ENCODE assay signal across 21 mouse cellular contexts in the genomic region with DNA sequence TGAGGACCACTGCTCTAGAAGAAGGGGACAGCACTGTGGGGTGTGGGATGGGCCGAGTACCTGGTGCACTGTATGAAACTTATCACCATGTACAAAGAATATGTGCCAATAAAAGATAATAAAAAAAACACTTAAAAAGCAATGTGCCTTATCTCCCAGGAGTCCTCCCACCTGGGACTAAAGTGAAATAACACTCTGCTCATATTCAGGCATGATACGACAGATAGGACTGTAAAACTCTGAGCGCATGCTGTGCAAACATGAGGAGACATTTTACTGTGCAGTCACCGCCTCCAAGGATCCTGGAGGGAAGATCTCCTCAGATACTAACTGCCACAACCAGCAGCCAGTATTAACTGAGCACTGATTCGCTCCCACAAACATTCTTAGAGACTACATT. TPM values are rescaled to one million over a fixed set of nuclear protein-coding genes. Genes with fewer than 3 reads are reported as not detected.
DNase-seq lines count a peak whose midpoint lies in the region; ATAC-seq and TF ChIP-seq lines count a peak whose summit lies in the region.
"Had no signal": no experiment of that assay in that cellular context is flagged by ENCODE, and none has a peak within 500 bp of the region (broad histone marks: within the 10 kb centered on the region; RNA-seq: fewer than 3 reads in every experiment).

No protein-coding gene starts in this region.

- H3K4me1 ChIP-seq in liver, embryonic 12.5 days: 0 out of 2 replicates have a peak, but pooled peaks cover 5% of the 10 kb centered on the region
- H3K4me1 ChIP-seq in intestine, embryonic 16.5 days (ENCODE audit: control insufficient read depth, insufficient read depth, low read length): peaks cover 13% of the 10 kb centered on the region
- H3K4me1 ChIP-seq in liver, embryonic 14.5 days (replicated peaks; ENCODE audit: control insufficient read depth in 2 of 2, insufficient read depth in 2 of 2, low read length in 1 of 2): peaks cover 0 to 4% of the 10 kb centered on the region in 2 experiments; a peak in 1 of 4 replicates
- H3K4me1 ChIP-seq in hindbrain, embryonic 10.5 days (replicated peaks): no peaks in the 10 kb centered on the region
- H3K4me1 ChIP-seq: embryonic facial prominence, embryonic 13.5 days; forebrain, embryonic 13.5 days; heart, embryonic 15.5 days had no signal

- DNase-seq in liver: no peak
- DNase-seq in liver, embryonic 14.5 days (ENCODE audit: low read depth in 3 of 3, low spot score in 3 of 3): no peak
- DNase-seq in embryo, embryonic 9.5 days (ENCODE audit: extremely low spot score): no peak
- DNase-seq in hindbrain, embryonic 10.5 days (ENCODE audit: low spot score): no peak
- no peak for DNase-seq in right cerebral cortex, postnatal 14 days
- DNase-seq: adrenal gland, adult 2 months; adrenal gland, postnatal 36 days; cerebellum, adult 11-12 months; cerebellum, adult 9-10 months; cerebellum, postnatal 25 days; forebrain, postnatal 0 days; gastrocnemius, postnatal 14 days; heart, adult 2 months; heart, postnatal 14 days had no signal

- peak; percentile 54 for ATAC-seq in liver, embryonic 12.5 days
- peak; percentile 77 for ATAC-seq in intestine, embryonic 16.5 days
- peak; percentile 39; the same call in 1 of the 2 replicates for ATAC-seq in liver, embryonic 14.5 days (ENCODE audit: insufficient read depth)
- ATAC-seq: forebrain, embryonic 13.5 days; forebrain, postnatal 0 days had no signal

- 54% methylated on average over 5 of the region's 5 CpGs for WGBS in liver, embryonic 12.5 days (ENCODE audit: insufficient replicate concordance)
- WGBS in intestine, embryonic 16.5 days: 60% methylated on average over 5 of the region's 5 CpGs
- 34% methylated on average over 5 of the region's 5 CpGs for WGBS in liver, embryonic 14.5 days (ENCODE audit: insufficient replicate concordance)
- WGBS in hindbrain, embryonic 10.5 days: 95% methylated on average over 5 of the region's 5 CpGs

- no peaks in the 10 kb centered on the region for H3K27me3 ChIP-seq in liver, embryonic 12.5 days (replicated peaks)
- no peaks in the 10 kb centered on the region for H3K27me3 ChIP-seq in intestine, embryonic 16.5 days (replicated peaks; ENCODE audit: control insufficient read depth, insufficient read depth, low read length)
- H3K27me3 ChIP-seq in liver, embryonic 14.5 days (ENCODE audit: control insufficient read depth, insufficient read depth, low read length): no peaks in the 10 kb centered on the region
- no peaks in the 10 kb centered on the region for H3K27me3 ChIP-seq in hindbrain, embryonic 10.5 days (ENCODE audit: insufficient read depth, poor library complexity, severe bottlenecking)
- H3K27me3 ChIP-seq: forebrain, embryonic 13.5 days; heart, embryonic 15.5 days had no signal

- H3K9me3 ChIP-seq in liver, embryonic 12.5 days (replicated peaks): no peaks in the 10 kb centered on the region
- H3K9me3 ChIP-seq in intestine, embryonic 16.5 days (ENCODE audit: control insufficient read depth, low read length): no peaks in the 10 kb centered on the region
- no peaks in the 10 kb centered on the region for H3K9me3 ChIP-seq in liver, embryonic 14.5 days (ENCODE audit: control insufficient read depth, low read length)
- no peaks in the 10 kb centered on the region for H3K9me3 ChIP-seq in hindbrain, embryonic 10.5 days
- H3K9me3 ChIP-seq: embryonic facial prominence, embryonic 13.5 days; forebrain, embryonic 13.5 days; heart, embryonic 15.5 days had no signal

- H3K36me3 ChIP-seq in liver, embryonic 12.5 days: no peaks in the 10 kb centered on the region
- no peaks in the 10 kb centered on the region for H3K36me3 ChIP-seq in intestine, embryonic 16.5 days (ENCODE audit: control insufficient read depth, insufficient read depth, low read length)
- H3K36me3 ChIP-seq in liver, embryonic 14.5 days (replicated peaks; ENCODE audit: control insufficient read depth, insufficient read depth, low read depth): no peaks in the 10 kb centered on the region
- H3K36me3 ChIP-seq in hindbrain, embryonic 10.5 days: no peaks in the 10 kb centered on the region
- H3K36me3 ChIP-seq: embryonic facial prominence, embryonic 13.5 days; heart, embryonic 15.5 days had no signal

- TF ChIP-seq EP300 in liver, embryonic 14.5 days (IDR thresholded peaks at IDR 0.05; ENCODE audit: low read depth): 0 out of 2 replicates have a peak, but pooled peaks have one; percentile 15

- no peak overlapping the region for H3K4me3 ChIP-seq in liver, embryonic 12.5 days
- H3K4me3 ChIP-seq in intestine, embryonic 16.5 days (ENCODE audit: low read length): no peak overlapping the region
- no peak overlapping the region for H3K4me3 ChIP-seq in liver, embryonic 14.5 days (ENCODE audit: insufficient read depth in 1 of 2, low read depth in 2 of 2, low read length in 2 of 2)
- H3K4me3 ChIP-seq in hindbrain, embryonic 10.5 days: no peak overlapping the region
- H3K4me3 ChIP-seq: embryonic facial prominence, embryonic 13.5 days; forebrain, embryonic 13.5 days; heart, adult 2 months; heart, embryonic 15.5 days had no signal

- no peak overlapping the region for H3K4me2 ChIP-seq in liver, embryonic 12.5 days
- no peak overlapping the region for H3K4me2 ChIP-seq in intestine, embryonic 16.5 days (ENCODE audit: low read depth, low read length)
- H3K4me2 ChIP-seq in liver, embryonic 14.5 days (ENCODE audit: low read depth): no peak overlapping the region
- H3K4me2 ChIP-seq: embryonic facial prominence, embryonic 13.5 days; forebrain, embryonic 13.5 days; heart, embryonic 11.5 days; heart, embryonic 15.5 days; hindbrain, embryonic 14.5 days had no signal

- no peak overlapping the region for H3K9ac ChIP-seq in liver, embryonic 12.5 days
- H3K9ac ChIP-seq in intestine, embryonic 16.5 days (ENCODE audit: low read depth, low read length): no peak overlapping the region
- no peak overlapping the region for H3K9ac ChIP-seq in liver, embryonic 14.5 days (replicated peaks)
- H3K9ac ChIP-seq: embryonic facial prominence, embryonic 13.5 days; forebrain, embryonic 13.5 days; forebrain, postnatal 0 days; heart, embryonic 15.5 days; hindbrain, embryonic 14.5 days had no signal

- no peak for TF ChIP-seq CTCF in liver, embryonic 14.5 days (IDR thresholded peaks at IDR 0.05; ENCODE audit: low read depth)

- no peak overlapping the region for H3K27ac ChIP-seq in liver, embryonic 12.5 days
- no peak overlapping the region for H3K27ac ChIP-seq in intestine, embryonic 16.5 days (ENCODE audit: low read length)
- no peak overlapping the region for H3K27ac ChIP-seq in liver, embryonic 14.5 days
- H3K27ac ChIP-seq in hindbrain, embryonic 10.5 days: no peak overlapping the region
- H3K27ac ChIP-seq: embryonic facial prominence, embryonic 13.5 days; forebrain, embryonic 13.5 days; heart, adult 2 months; heart, embryonic 15.5 days; hindbrain, embryonic 14.5 days had no signal

RNA-seq across cellular contexts. Expression of a gene that starts 53.5 kb away (rescaled TPM):
- polyA plus RNA-seq in liver, embryonic 12.5 days (2016; fragmentation: Nextera tagmentation; extraction: Ambion mirVana): 3.6 TPM in 2 replicates
- polyA plus RNA-seq in intestine, embryonic 16.5 days (2015; fragmentation: Nextera tagmentation; extraction: Ambion mirVana): 18.7 and 24.3 TPM in 2 replicates
- polyA plus RNA-seq in liver, embryonic 14.5 days (2012; rRNA removed): 2.0 and 2.1 TPM in 2 replicates
- polyA plus RNA-seq in liver, embryonic 14.5 days (2014; fragmentation: Nextera tagmentation; extraction: Ambion mirVana): 1.3 and 1.5 TPM in 2 replicates
- 20.8 and 22.1 TPM in 2 replicates for polyA plus RNA-seq in hindbrain, embryonic 10.5 days (2016; fragmentation: Nextera tagmentation; extraction: Ambion mirVana)
